23 mouse cellular contexts compared by ENCODE assay signal in genomic region chr11:88838630-88839029, GRCm38 (mm10). TPM values are rescaled to one million over a fixed set of nuclear protein-coding genes. Genes with fewer than 3 reads are reported as not detected.
A peak's percentile ranks its signal among the peaks of the same experiment; 100 is the strongest.
DNase-seq lines count a peak whose midpoint lies in the region; ATAC-seq lines count a peak whose summit lies in the region.
"Had no signal": no experiment of that assay in that cellular context is flagged by ENCODE, and none has a peak within 500 bp of the region (broad histone marks: within the 10 kb centered on the region; RNA-seq: fewer than 3 reads in every experiment).

No protein-coding gene starts in this region.

- no peak overlapping the region for H3K27ac ChIP-seq in hindbrain, embryonic 14.5 days
- H3K27ac ChIP-seq: embryonic facial prominence, embryonic 10.5 days; embryonic facial prominence, embryonic 12.5 days; forebrain, embryonic 13.5 days; forebrain, embryonic 15.5 days had no signal

- H3K27me3 ChIP-seq in hindbrain, embryonic 14.5 days (ENCODE audit: control insufficient read depth, insufficient read depth, low read length) = no peaks in the 10 kb centered on the region
- H3K27me3 ChIP-seq: CH12.LX; embryonic facial prominence, embryonic 12.5 days; forebrain, embryonic 13.5 days; forebrain, embryonic 15.5 days; Patski had no signal

- no peaks in the 10 kb centered on the region for H3K4me1 ChIP-seq in hindbrain, embryonic 14.5 days (replicated peaks; ENCODE audit: control insufficient read depth, insufficient read depth, low read length)
- H3K4me1 ChIP-seq: embryonic facial prominence, embryonic 12.5 days had no signal

- H3K4me3 ChIP-seq in hindbrain, embryonic 14.5 days (replicated peaks; ENCODE audit: low read length) = no peak overlapping the region
- H3K4me3 ChIP-seq: embryonic facial prominence, embryonic 10.5 days; embryonic facial prominence, embryonic 12.5 days; forebrain, embryonic 13.5 days; forebrain, embryonic 15.5 days had no signal

- WGBS in hindbrain, embryonic 14.5 days = 92% methylated on average over 13 of the region's 13 CpGs

- H3K4me2 ChIP-seq in hindbrain, embryonic 14.5 days (replicated peaks) = no peak overlapping the region
- H3K4me2 ChIP-seq: embryonic facial prominence, embryonic 12.5 days; forebrain, embryonic 13.5 days; forebrain, embryonic 15.5 days had no signal

- H3K9me3 ChIP-seq in hindbrain, embryonic 14.5 days (ENCODE audit: control insufficient read depth, low read length) = no peaks in the 10 kb centered on the region
- H3K9me3 ChIP-seq: embryonic facial prominence, embryonic 10.5 days; embryonic facial prominence, embryonic 12.5 days; forebrain, embryonic 13.5 days; forebrain, embryonic 15.5 days; G1E had no signal

- no peak for ATAC-seq in hindbrain, embryonic 14.5 days (ENCODE audit: low FRiP score)
- ATAC-seq: activated CD4-positive, CD25-positive, alpha-beta regulatory T cell, adult 4 months; CD4-positive, CD25-positive, alpha-beta regulatory T cell, adult 4 months; forebrain, embryonic 13.5 days; forebrain, embryonic 15.5 days; forebrain, postnatal 0 days; Patski had no signal

- H3K9ac ChIP-seq in hindbrain, embryonic 14.5 days = no peak overlapping the region
- H3K9ac ChIP-seq: embryonic facial prominence, embryonic 12.5 days; forebrain, embryonic 13.5 days; forebrain, embryonic 15.5 days; forebrain, postnatal 0 days had no signal

- peak; percentile 72 for DNase-seq in adrenal gland, postnatal 10 days
- no peak for DNase-seq in adrenal gland, adult 8-10 months
- peak; percentile 8 for DNase-seq in gastrocnemius, postnatal 10 days
- DNase-seq in gastrocnemius, adult 8-10 months (ENCODE audit: low spot score in 2 of 2) = no peak
- DNase-seq in adipocyte (ENCODE audit: low spot score) = peak; percentile 84
- DNase-seq in hindbrain, embryonic 14.5 days (ENCODE audit: low spot score) = no peak
- DNase-seq: adrenal gland, postnatal 25 days; B cell, adult 2 months; cerebellum, adult 11-12 months; cerebellum, adult 2 months; cerebellum, adult 9-10 months; cerebellum, postnatal 10 days; cerebellum, postnatal 25 days; forebrain, postnatal 0 days had no signal

- peaks cover 53% of the 10 kb centered on the region for H3K36me3 ChIP-seq in hindbrain, embryonic 14.5 days (replicated peaks; ENCODE audit: control insufficient read depth, insufficient read depth)

RNA-seq across cellular contexts. Expression of gene Akap1, which starts 25.8 kb away (rescaled TPM):
- 100 to 1,000 TPM; 136 to 196 TPM for total RNA-seq in adrenal gland, postnatal 10 days (2021)
- 100 to 1,000 TPM; 102 to 124 (median 117) TPM for total RNA-seq in adrenal gland, adult 8-10 months (2022)
- 10 to 100 TPM; 66.9 to 77.5 TPM for total RNA-seq in gastrocnemius, postnatal 10 days (2021)
- total RNA-seq in gastrocnemius, adult 8-10 months (2022) = 10 to 100 TPM; 61.8 to 71.6 (median 65.3) TPM
- polyA plus RNA-seq in hindbrain, embryonic 14.5 days (2014; fragmentation: Nextera tagmentation; extraction: Ambion mirVana) = 26.0 and 26.6 TPM in 2 replicates

Comparison
In these comparisons a context has a peak if more than half of its experiments do, and no peak if none do; other contexts are left out.
1. DNase-seq: peak in adrenal gland, postnatal 10 days (single experiment), gastrocnemius, postnatal 10 days (single experiment) and adipocyte (single experiment); none in adrenal gland, adult 8-10 months (single experiment), gastrocnemius, adult 8-10 months (0 of 2) and hindbrain, embryonic 14.5 days (single experiment).